Mouse (Mus musculus) gastrocnemius, postnatal 25 days (tissue): ENCODE measurements at regions not wholly inside any gene's neighbourhood (a gene's known extent, or its start where the extent isn't known, plus 50 kb on each side); places are given as distances from the start of the nearest gene placed in this dataset.

Experiments
- DNase-seq: peaks from one replicate; pipeline ENCODE4 v3.0.0; 2022

GRCm38 (mm10) chr7:71648314-71648713, 297.0 kb upstream of the Gm10295 start:
- no peak for DNase-seq

GRCm38 (mm10) chr7:71646944-71647343, 295.7 kb upstream of the Gm10295 start:
- DNase-seq, result no peak

GRCm38 (mm10) chr7:71623048-71623447, 271.8 kb upstream of the Gm10295 start:
- DNase-seq, result no peak

- peak; percentile 9 for DNase-seq
These were observed 251.9 kb upstream of the Gm10295 start for GRCm38 (mm10) chr7:71603159-71603558.

- no peak for DNase-seq
These were observed 245.5 kb upstream of the Gm10295 start for GRCm38 (mm10) chr7:71596780-71597179.

GRCm38 (mm10) chr7:71587626-71588025, 236.3 kb upstream of the Gm10295 start:
- DNase-seq, result no peak

GRCm38 (mm10) chr7:71583443-71584055, 232.3 kb upstream of the Gm10295 start:
- peak; percentile 74 for DNase-seq

GRCm38 (mm10) chr7:71581746-71582145, 230.5 kb upstream of the Gm10295 start:
- peak; percentile 27 for DNase-seq

GRCm38 (mm10) chr7:71560296-71560936, 209.1 kb upstream of the Gm10295 start:
- DNase-seq, result no peak

- DNase-seq, result no peak
These were observed 205.2 kb upstream of the Gm10295 start for GRCm38 (mm10) chr7:71556473-71556872.

GRCm38 (mm10) chr7:71555476-71555875, 204.2 kb upstream of the Gm10295 start:
- no peak for DNase-seq

GRCm38 (mm10) chr7:71546606-71547213, 195.4 kb upstream of the Gm10295 start:
- DNase-seq, result no peak

GRCm38 (mm10) chr7:71541467-71541866, 190.2 kb upstream of the Gm10295 start:
- DNase-seq, result no peak

- no peak for DNase-seq
These were observed 181.8 kb upstream of the Gm10295 start for GRCm38 (mm10) chr7:71533109-71533508.

- DNase-seq, result no peak
These were observed 180.2 kb upstream of the Gm10295 start for GRCm38 (mm10) chr7:71531496-71531895.

GRCm38 (mm10) chr7:71530922-71531321, 179.6 kb upstream of the Gm10295 start:
- no peak for DNase-seq

- DNase-seq, result no peak
These were observed 174.9 kb upstream of the Gm10295 start for GRCm38 (mm10) chr7:71526152-71526551.

- DNase-seq, result no peak
These were observed 173.4 kb upstream of the Gm10295 start for GRCm38 (mm10) chr7:71524577-71525126.

GRCm38 (mm10) chr7:71524119-71524518, 172.8 kb upstream of the Gm10295 start:
- DNase-seq, result no peak

- DNase-seq, result no peak
These were observed 156.1 kb upstream of the Gm10295 start for GRCm38 (mm10) chr7:71507379-71507778.

GRCm38 (mm10) chr7:71500719-71501118, 149.4 kb upstream of the Gm10295 start:
- no peak for DNase-seq

- DNase-seq, result no peak
These were observed 146.8 kb upstream of the Gm10295 start for GRCm38 (mm10) chr7:71498123-71498522.

GRCm38 (mm10) chr7:71491128-71491527, 139.8 kb upstream of the Gm10295 start:
- DNase-seq, result no peak
